Mouse (Mus musculus): ENCODE measurements around the gene F12.

- TF ChIP-seq CTCF (IDR thresholded peaks at IDR 0.05; ENCODE audit: low read depth), result no peak
- TF ChIP-seq EP300 (optimal IDR thresholded peaks at IDR 0.05), result no peak
These were observed 43.8 kb upstream of the F12 start for GRCm38 (mm10) chr13:55470372-55470771.
